Mouse (Mus musculus) forebrain, embryonic 11.5 days (tissue): Measurements from ENCODE around the gene Gli1. TPM values are rescaled to one million over a fixed set of nuclear protein-coding genes. Genes with fewer than 3 reads are reported as not detected.
"Not testable (repeated sequence)": the region's sequence is repeated elsewhere in the genome, so short reads cannot be mapped to it uniquely, and the experiment has no call there.

ENCODE experiments used
- ATAC-seq: fragments of 200-750 bp; cut with Nextera tagmentation; replicated peaks from 2 replicates; pipeline ENCODE4 v1.8.0; 2017; ENCODE audit warnings: moderate TSS enrichment; ENCODE audit not compliant: low FRiP score
- DNase-seq: peaks from one replicate; pipeline ENCODE4 v3.0.0-alpha.2; 2017; ENCODE audit warnings: low spot score
- H3K27ac ChIP-seq: fragments of 300-500 bp; sonication (generic); 2 replicates; pipeline ENCODE4 v1.5.1; 2014; ENCODE audit warnings: low read depth, low read length
- H3K27me3 ChIP-seq: fragments of 300-500 bp; sonication (generic); 2 replicates; pipeline ENCODE4 v1.6.1; 2014; ENCODE audit warnings: mild to moderate bottlenecking, low read length, mixed read lengths; ENCODE audit not compliant: control insufficient read depth, insufficient read depth
- H3K36me3 ChIP-seq: fragments of 300-500 bp; sonication (generic); 2 replicates; pipeline ENCODE4 v1.6.1; 2014; ENCODE audit warnings: mild to moderate bottlenecking, low read length, moderate library complexity, mixed read lengths; ENCODE audit not compliant: control insufficient read depth, insufficient read depth
- H3K4me1 ChIP-seq: fragments of 300-500 bp; sonication (generic); replicated peaks from 2 replicates; pipeline ENCODE4 v1.6.1; 2014; ENCODE audit warnings: low read length, mixed read lengths; ENCODE audit not compliant: control insufficient read depth, insufficient read depth
- H3K4me2 ChIP-seq: fragments of 300-500 bp; sonication (generic); 2 replicates; pipeline ENCODE4 v1.6.1; 2014; ENCODE audit warnings: low read depth, mild to moderate bottlenecking, low read length, moderate library complexity, mixed read lengths; ENCODE audit not compliant: severe bottlenecking
- H3K4me3 ChIP-seq: fragments of 300-500 bp; sonication (generic); 2 replicates; pipeline ENCODE4 v1.5.1; 2014; ENCODE audit warnings: low read depth, low read length
- H3K9ac ChIP-seq: fragments of 300-500 bp; sonication (generic); 2 replicates; pipeline ENCODE4 v1.6.1; 2014; ENCODE audit warnings: low read length
- H3K9me3 ChIP-seq: fragments of 300-500 bp; sonication (generic); 2 replicates; pipeline ENCODE4 v1.6.1; 2016; ENCODE audit warnings: low read length, mixed read lengths; ENCODE audit not compliant: control insufficient read depth
- WGBS: fragments of 180-500 bp; shearing (Covaris S2); extraction: QIAGEN DNeasy Blood & Tissue Kit; methylation state at CpG from one replicate; pipeline ENCODE4 v1.1.7; 2014; 5-methylcytosine and 5-hydroxymethylcytosine counted together
- polyA plus RNA-seq: library from polyadenylated mRNA; unstranded; fragments of >200 nt; fragmentation: Nextera tagmentation; extraction: Ambion mirVana; gene quantifications from 2 replicates; pipeline ENCODE4 v1.2.1, GENCODE M21; 2014

Gene Gli1
- polyA plus RNA-seq, 1 experiment from 2014 or later: 6.1 TPM

DNA sequence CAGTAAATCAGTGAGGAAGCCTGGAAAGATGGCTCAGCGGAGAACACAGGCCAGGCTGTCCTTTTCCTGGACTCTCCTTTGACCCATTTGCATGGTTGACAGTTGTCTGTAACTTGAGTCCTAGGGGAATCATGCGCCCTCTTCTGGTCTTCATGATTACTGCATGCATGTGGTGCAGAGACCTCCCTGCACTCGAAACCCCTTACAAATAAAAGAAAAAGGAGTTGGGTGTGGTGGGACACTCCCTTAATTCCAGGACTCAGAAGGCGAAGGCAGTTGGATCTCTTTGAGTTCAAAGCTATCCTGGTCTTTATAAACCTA lies 29.5 kb downstream of the Gli1 start:
- peaks cover 5% of the 10 kb centered on the region; the same call in 1 of the 2 replicates for H3K36me3 ChIP-seq
- DNase-seq: peak; percentile 91
- no peaks in the 10 kb centered on the region for H3K27me3 ChIP-seq
- 0 out of 2 replicates have a peak overlapping the region, but pooled peaks have one; percentile 37 for H3K27ac ChIP-seq
- WGBS: 0% methylated on average over 4 of the region's 4 CpGs
- peak; percentile 45 for ATAC-seq
- H3K4me1 ChIP-seq: peaks cover 4% of the 10 kb centered on the region
- peak overlapping the region; percentile 51 for H3K4me2 ChIP-seq
- H3K9ac ChIP-seq: peak overlapping the region; percentile 55
- H3K9me3 ChIP-seq: no peaks in the 10 kb centered on the region
- H3K4me3 ChIP-seq: peak overlapping the region; percentile 79

DNA sequence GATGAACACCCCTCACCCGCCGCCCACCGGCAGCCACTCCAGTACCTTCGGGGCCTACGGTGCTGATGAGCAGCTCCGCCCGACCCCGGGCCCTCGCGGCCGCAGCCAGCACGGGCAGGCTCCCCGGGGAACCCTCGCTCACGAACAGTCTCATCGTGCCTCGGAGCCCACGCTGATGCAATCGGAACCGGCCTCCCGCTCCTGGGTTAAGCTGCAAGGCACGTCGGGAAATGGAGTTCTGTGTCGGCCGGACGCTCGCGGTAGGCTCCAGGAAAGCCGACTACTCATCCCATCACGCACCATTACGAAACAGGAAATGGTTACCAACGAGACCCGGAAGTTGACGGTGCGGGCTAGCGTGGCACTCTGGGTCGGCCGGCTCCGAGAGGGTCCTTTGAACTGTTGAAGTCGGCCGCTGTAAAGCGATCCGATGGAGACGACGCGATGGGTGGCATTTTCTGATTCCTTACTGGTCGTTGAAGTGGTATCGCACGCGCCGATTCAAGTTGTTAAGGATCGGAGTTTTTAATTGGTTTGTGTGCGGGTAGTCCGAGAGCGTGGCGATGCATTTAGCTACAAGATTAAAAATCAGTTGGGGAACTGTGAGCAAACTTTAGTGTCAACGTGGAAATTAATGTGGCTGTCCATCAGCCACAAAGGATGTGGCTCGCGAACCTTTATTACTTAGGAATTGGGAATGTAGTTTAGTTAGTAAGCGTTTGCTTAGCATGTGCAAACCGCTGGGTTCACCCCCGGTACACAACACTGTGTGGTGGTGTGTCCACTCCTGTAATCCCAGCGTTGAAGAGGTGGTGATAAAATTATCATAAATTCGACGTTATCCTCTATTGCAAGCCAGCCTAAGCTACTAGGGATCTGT lies 30.1 kb downstream of the Gli1 start, which contains the start of gene Mars:
Gene Mars, minus strand, starts transcription at position 311 of the 880 bp plus-strand sequence.
- Histone ChIP-seq H3K4me3 (peak within 1 kb of the TSS; percentile 79), H3K27me3 (no peaks in the 10 kb centered on the region), H3K9me3 (no peaks in the 10 kb centered on the region), H3K4me2 (peak within 1 kb of the TSS; percentile 51), H3K36me3 (peaks cover 7% of the 10 kb centered on the region; the same call in 1 of the 2 replicates), H3K27ac (0 out of 2 replicates have a peak within 1 kb of the TSS, but pooled peaks have one; percentile 37), H3K4me1 (peaks cover 4% of the 10 kb centered on the region), H3K9ac (peak within 1 kb of the TSS; percentile 82)
- ATAC-seq: peak; percentile 96
- peak; percentile 94 for DNase-seq
- WGBS: under 1% methylated on average over 65 of the region's 65 CpGs

DNA sequence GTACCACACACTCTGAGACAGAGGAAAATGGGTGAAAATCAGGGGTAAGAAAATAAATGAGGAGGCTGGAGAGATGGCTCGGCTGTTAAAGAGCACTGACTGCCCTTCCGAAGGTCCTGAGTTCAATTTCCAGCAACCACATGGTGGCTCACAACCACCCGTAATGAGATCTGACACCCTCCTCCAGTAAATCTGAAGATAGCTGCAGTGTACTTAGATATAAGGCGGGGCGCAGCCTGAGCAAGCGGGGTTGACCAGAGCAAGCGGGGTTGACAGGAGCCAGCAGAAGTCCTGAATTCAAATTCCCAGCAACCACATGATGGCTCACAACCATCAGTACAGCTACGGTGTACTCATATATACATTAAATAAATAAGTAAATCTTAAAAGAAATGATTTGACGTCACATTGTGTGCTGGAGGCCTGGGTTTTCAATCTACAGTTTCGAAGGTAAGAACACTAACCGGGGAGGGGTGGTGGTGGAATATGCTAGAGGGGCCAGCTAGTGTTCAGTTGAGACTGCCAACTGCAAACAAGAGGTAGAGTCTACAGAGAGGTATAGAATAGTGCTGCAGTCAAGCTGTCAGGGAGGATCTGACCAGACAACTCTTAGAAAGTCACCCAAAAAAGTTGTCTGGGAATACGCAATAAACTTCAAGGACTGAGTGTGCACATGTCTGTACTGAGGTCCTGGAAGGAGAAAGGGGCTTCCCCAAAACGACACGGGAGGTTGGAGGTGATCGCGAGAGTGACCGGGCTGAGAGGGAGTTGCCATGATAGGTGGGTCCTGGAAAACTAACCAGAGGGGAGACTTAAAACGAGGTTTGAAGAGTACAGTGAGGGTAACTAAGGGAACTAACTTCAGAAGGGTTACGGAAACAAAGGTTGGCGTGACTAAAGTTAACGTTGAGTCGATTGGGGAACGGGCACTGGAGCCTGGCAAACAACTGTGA lies 31.0 kb downstream of the Gli1 start:
- Histone ChIP-seq H3K4me1 (peaks cover 4% of the 10 kb centered on the region), H3K9me3 (no peaks in the 10 kb centered on the region), H3K27me3 (no peaks in the 10 kb centered on the region), H3K36me3 (peaks cover 7% of the 10 kb centered on the region; the same call in 1 of the 2 replicates), H3K4me3 (peak overlapping the region; percentile 79), H3K9ac (peak overlapping the region; percentile 82), H3K4me2 (peak overlapping the region; percentile 51), H3K27ac (no peak overlapping the region)
- DNase-seq (no peak), ATAC-seq (peak; percentile 43)
- 41% methylated on average over 23 of the region's 23 CpGs for WGBS

DNA sequence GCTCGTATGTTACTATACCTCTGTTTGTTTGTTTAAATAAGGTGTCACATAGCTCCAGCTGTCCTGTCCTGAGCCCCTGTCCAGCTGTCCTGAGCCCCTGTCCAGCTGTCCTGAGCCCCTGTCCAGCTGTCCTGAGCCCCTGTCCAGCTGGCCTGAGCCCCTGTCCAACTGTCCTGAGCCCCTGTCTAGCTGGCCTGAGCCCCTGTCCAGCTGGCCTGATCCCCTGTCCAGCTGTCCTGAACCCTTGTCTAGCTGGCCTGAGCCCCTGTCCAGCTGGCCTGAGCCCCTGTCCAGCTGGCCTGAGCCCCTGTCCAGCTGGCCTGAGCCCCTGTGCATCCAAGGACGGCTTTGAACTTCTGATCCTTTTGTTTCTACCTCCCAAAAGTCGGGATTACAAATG lies 32.6 kb downstream of the Gli1 start:
- not testable (repeated sequence) for H3K4me3 ChIP-seq
- WGBS: 80% methylated on average over 3 of the region's 3 CpGs
- H3K36me3 ChIP-seq: peaks cover 13% of the 10 kb centered on the region

DNA sequence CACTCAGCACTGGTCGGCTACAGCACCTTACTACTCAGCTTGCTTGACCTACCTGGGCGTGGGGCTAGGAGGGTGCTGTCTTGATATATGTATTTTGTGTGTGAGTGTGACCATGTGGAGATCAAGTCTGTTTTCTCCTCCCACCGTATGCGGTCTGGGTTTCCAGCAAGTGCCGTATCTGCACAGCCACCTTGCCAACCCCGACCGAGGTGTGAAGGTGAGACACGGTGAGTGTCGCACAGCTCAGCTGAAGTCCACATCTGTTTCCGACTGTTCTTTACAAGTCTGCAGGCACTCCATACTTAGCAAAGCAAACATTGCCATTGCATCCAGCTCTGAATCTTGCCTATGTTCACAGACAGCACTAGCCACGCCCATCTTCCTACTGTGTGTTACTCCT lies 38.6 kb downstream of the Gli1 start:
- no peak for ATAC-seq
- H3K27ac ChIP-seq: no peak overlapping the region
- 93% methylated on average over 11 of the region's 11 CpGs for WGBS

More for the DNA sequence above, 32.6 kb downstream of the Gli1 start:
- H3K9ac ChIP-seq, H3K4me2 ChIP-seq, H3K9me3 ChIP-seq, H3K4me1 ChIP-seq, ATAC-seq, H3K27ac ChIP-seq, DNase-seq, H3K27me3 ChIP-seq: not testable (repeated sequence)

DNA sequence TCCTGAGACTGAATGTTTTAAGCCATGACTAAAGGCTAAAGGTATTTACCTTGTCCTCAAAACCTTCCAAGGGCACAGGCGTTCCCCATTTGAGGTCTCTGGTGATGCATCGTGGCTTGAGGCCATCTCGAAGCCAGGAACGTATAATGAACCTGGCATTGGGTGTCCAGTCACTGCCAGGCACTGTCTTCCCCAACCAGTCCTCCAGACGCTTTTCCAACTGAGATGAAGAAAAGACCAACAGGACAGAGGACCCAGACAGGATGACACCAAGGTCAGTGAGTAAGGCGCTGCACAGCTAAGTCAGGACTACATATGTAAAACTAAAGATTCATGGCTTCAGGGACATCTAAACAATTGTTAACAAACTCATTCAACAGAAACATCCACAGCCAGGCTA lies 41.4 kb downstream of the Gli1 start:
- H3K9ac ChIP-seq: no peak overlapping the region
- H3K27ac ChIP-seq: no peak overlapping the region
- H3K36me3 ChIP-seq: peaks cover 47% of the 10 kb centered on the region
- H3K4me1 ChIP-seq: no peaks in the 10 kb centered on the region
- H3K9me3 ChIP-seq: no peaks in the 10 kb centered on the region
- H3K27me3 ChIP-seq: no peaks in the 10 kb centered on the region
- H3K4me2 ChIP-seq: no peak overlapping the region
- ATAC-seq: no peak
- DNase-seq: no peak
- H3K4me3 ChIP-seq: no peak overlapping the region
- WGBS: 93% methylated on average over 6 of the region's 6 CpGs

More for the DNA sequence above, 38.6 kb downstream of the Gli1 start:
- DNase-seq: no peak
- H3K4me3 ChIP-seq: no peak overlapping the region
- H3K4me1 ChIP-seq: no peaks in the 10 kb centered on the region
- H3K27me3 ChIP-seq: no peaks in the 10 kb centered on the region
- no peaks in the 10 kb centered on the region for H3K9me3 ChIP-seq
- peaks cover 35% of the 10 kb centered on the region for H3K36me3 ChIP-seq
- H3K4me2 ChIP-seq: no peak overlapping the region
- no peak overlapping the region for H3K9ac ChIP-seq

DNA sequence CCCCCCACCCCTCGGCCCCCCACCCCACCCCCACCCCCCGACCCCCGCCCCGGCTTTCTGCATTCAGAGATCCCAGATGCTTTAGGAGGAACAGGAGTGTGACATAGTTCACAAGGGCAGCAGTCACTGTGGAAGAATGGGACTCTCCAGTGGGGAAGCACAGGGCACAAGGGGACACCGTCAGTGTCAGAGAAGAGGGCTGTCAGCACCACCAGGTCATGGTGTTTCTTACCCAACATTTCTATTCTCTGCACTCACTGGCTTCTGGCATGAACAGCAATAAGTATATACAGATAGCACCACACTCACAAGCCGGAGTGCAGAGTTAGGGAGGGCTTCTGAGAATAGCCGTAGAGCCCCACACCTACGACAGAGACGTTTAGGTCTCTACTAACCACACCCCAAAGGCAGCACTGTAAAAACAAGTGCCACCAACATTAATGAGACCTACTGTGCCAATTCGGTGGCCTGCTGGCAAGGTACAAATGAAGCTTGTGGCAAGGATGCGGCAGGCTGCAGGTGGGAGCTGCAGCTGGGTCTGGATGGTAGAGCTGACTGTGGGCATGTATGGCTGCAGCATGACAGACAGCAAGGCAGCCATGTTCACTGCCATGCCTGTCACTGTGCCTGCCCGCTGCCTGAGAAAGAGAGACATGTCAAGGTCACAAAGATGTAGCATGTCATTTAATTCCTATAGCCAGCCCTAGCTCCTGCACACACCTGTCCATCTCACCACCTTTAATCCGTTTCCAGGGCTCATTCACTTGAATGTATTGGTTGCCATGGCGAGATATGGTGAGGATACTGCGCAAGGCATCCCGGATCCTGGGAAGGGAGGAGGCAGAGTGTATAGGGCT lies 44.5 kb downstream of the Gli1 start:
- no peak overlapping the region for H3K4me3 ChIP-seq
- ATAC-seq (no peak), DNase-seq (no peak)
- WGBS: 95% methylated on average over 16 of the region's 16 CpGs
- peaks cover 34% of the 10 kb centered on the region for H3K36me3 ChIP-seq
- no peak overlapping the region for H3K9ac ChIP-seq
- H3K27me3 ChIP-seq: no peaks in the 10 kb centered on the region
- H3K9me3 ChIP-seq: no peaks in the 10 kb centered on the region
- H3K27ac ChIP-seq: no peak overlapping the region
- no peak overlapping the region for H3K4me2 ChIP-seq
- H3K4me1 ChIP-seq: 0 out of 2 replicates have a peak, but pooled peaks cover 2% of the 10 kb centered on the region
